Mouse (Mus musculus): ENCODE data around the gene Micu1.
"Not testable (repeated sequence)": the region's sequence is repeated elsewhere in the genome, so short reads cannot be mapped to it uniquely, and the experiment has no call there.

The Micu1 gene

GRCm38 (mm10) chr10:59848953-59849352 lies 146.7 kb downstream of the Micu1 start:
- no peak for DNase-seq (ENCODE audit: low spot score in 2 of 2)

- DNase-seq (ENCODE audit: low spot score in 2 of 2) = no peak
These were observed 147.1 kb downstream of the Micu1 start for GRCm38 (mm10) chr10:59849371-59849770.

DNA sequence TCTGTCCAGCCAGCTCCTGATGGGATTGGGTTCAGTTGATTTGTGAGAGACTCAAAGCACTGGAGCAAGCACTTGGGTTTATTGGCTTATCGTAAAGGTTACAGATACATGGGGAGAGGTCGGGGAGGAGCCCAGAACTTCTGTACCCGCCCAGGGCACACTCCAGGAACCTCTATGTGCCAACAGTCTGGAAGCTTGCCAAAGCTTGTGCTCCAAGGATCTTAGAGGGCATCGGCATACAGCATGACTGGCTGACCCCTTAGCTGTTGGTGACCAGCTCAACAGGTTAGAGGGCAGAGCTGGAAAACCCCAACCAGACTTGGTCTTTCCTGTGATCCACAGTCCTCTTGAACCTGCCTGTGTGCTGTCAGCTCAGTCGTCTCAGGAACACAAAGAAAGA lies 154.9 kb downstream of the Micu1 start:
- DNase-seq (ENCODE audit: low spot score in 2 of 2) = no peak

DNA sequence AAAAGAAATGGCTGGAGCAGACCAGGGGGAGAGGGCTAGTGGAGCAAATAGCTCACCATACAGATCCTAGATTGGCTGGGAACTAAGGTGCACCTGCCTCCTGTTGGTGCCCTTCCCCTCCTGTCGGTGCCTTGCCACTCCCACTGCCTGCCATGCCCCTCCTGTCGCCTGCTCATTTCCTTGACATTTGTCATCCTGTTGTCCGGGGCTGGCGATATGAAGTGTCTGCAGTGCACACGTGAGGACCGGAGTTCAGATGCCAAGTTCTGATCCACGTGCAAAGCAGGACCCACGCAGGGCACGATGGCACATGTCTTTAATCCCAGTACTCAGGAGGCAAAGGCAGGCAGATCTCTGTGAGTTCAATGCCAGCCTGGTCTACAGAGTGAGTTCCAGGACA lies 158.4 kb downstream of the Micu1 start:
- no peak for DNase-seq (ENCODE audit: low spot score in 2 of 2)

GRCm38 (mm10) chr10:59861201-59861600 lies 158.9 kb downstream of the Micu1 start:
- no peak for DNase-seq (ENCODE audit: low spot score in 2 of 2)

GRCm38 (mm10) chr10:59862816-59863440 lies 160.7 kb downstream of the Micu1 start:
- no peak for DNase-seq (ENCODE audit: low spot score in 2 of 2)

GRCm38 (mm10) chr10:59863620-59864019 lies 161.3 kb downstream of the Micu1 start:
- no peak for DNase-seq (ENCODE audit: low spot score in 2 of 2)

- DNase-seq (ENCODE audit: low spot score in 2 of 2) = no peak
These were observed 162.1 kb downstream of the Micu1 start for GRCm38 (mm10) chr10:59864232-59864875.

DNA sequence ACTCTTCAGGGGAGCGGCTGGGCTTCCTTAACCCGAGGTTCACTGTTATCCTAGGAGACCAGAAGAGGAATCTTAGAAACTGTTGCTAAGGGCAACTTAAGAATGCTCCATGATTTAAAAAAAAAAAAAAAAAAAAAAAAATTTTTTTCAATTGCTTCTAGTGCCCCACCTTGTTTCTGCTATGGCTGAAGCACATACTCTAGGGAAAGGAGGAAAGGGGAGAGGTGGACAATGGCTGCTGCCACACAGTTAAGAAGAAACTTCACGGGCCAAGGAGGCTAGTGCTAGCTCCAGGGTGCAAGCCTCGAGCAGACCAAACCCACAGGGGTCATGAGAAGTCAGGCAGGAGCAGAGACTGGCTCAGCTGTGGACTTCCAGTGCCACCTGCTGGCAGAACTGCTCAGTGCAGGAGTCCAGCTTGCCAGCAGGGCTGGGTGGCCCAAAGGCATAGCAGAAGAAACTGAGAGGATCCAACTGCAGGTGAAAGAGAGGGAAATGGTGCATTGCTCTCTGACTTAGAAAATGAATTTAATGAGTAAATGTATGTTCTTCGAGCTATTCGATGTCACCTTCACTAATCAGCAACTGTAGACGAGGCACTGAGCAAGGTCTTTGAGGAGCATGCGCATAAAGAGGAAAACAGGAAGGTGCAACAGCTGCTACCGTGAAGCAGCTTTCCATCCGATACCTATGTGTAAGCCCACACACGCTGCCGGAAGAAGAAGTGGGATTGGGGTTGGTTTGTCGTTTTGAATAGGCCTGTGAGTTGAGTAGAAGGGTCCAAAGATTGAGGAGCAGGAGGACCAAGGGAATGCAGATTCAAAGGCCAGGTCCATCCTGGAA lies 162.8 kb downstream of the Micu1 start:
- peak; percentile 78 to 84 for DNase-seq (ENCODE audit: low spot score in 2 of 2)

GRCm38 (mm10) chr10:59868266-59868665 lies 166.0 kb downstream of the Micu1 start:
- no peak for DNase-seq (ENCODE audit: low spot score in 2 of 2)

- DNase-seq (ENCODE audit: low spot score in 2 of 2) = no peak
These were observed 167.8 kb downstream of the Micu1 start for GRCm38 (mm10) chr10:59870038-59870437.

DNA sequence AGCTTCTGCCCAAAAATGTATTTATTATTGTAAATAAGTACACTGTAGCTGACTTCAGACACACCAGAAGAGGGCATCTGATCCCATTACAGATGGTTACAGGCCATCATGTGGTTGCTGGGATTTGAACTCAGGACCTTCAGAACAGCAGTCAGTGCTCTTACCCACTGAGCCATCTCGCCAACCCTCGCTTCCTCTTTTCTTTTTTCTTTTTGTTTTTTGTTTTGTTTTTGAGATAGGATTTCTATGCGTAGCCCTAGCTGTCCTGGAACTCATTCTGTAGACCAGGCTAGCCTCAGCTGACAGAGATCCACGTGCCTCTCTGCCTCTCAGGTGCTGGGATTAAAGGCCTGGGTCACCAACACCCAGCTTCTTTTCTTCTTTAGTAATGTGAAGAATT lies 170.4 kb downstream of the Micu1 start:
- not testable (repeated sequence) for DNase-seq (ENCODE audit: low spot score in 2 of 2)

GRCm38 (mm10) chr10:59873206-59873605 lies 170.9 kb downstream of the Micu1 start:
- no peak for DNase-seq (ENCODE audit: low spot score in 2 of 2)

GRCm38 (mm10) chr10:59873613-59874012 lies 171.3 kb downstream of the Micu1 start:
- DNase-seq (ENCODE audit: low spot score in 2 of 2) = no peak

DNA sequence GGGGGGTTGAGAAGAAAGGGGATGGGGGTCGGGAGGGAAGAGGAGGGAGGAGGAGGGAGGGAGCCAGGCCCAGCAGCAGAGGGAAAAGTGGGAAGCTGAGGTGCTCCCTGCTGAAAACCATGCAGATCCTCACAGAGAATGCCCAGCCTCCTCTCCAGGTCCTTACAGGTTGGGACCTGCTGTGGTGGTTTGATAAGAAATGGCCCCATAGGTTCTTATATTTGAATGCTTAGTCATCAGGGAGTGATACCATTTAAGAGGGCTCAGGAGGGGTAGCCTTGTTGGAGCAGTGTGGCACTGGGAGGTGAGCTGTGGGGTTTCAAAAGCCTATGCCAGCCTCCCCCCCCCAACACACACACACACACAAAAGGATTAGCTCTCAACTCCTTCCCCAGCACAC lies 173.1 kb downstream of the Micu1 start:
- DNase-seq (ENCODE audit: low spot score in 2 of 2) = peak in 1 of 2 experiments; percentile 43

GRCm38 (mm10) chr10:59876698-59877097 lies 174.4 kb downstream of the Micu1 start:
- not testable (repeated sequence) for DNase-seq (ENCODE audit: low spot score in 2 of 2)

DNA sequence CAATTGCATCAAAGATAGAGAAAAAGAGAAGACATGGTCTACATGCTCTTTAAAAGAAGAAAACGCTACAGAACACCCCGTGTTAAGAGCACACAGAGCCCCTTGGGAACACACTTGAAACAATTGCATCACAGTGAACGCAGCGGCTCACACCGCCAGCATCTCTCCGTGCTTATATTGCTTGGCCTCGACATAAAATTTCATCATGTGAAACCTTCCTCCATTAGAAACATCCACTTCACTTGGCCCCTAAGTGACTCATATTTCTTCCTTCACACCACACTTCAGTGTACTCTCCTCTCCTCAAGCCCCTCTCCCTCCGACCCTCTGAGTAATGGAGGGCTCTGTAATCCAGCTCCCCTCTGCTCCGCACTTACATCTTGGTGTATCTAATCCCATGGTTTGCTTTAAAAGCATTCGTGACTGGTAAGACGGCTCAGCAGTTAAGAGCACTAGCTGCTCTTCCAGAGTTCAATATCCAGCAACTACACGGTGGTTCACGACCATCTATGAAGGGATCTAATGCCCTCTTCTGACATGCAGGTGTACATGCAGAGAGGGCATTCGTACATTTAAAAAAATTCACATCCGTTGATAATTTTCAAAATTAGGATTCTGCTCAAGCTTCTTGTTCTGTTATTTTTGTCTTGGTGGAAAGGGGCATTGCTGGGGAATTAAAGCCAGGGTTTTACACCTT lies 175.3 kb downstream of the Micu1 start:
- no peak for DNase-seq (ENCODE audit: low spot score in 2 of 2)

GRCm38 (mm10) chr10:59878823-59879222 lies 176.5 kb downstream of the Micu1 start:
- no peak for DNase-seq (ENCODE audit: low spot score in 2 of 2)

- peak; percentile 88 to 95 for DNase-seq (ENCODE audit: low spot score in 2 of 2)
These were observed 177.2 kb downstream of the Micu1 start, which contains the start of gene Dnajb12 for GRCm38 (mm10) chr10:59879255-59880028. Dnajb12 (plus strand) TSS chr10:59879556.

DNA sequence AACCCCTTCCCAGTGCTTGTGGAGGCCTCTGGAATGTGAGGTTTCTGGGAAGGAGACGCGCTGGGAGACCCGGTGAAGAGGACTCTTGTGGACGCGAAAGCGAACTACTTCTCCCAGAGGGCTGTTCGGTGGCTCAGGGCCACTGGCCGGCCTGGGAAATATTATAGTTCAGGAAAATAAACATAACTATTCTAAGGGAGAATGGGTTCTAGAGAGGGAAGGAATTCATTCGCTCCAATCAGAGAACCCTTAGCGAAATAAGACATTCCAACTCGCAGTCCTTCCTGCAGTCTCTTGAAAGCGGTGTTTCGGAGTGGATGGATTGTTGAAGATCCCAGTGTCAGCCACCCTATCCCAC lies 177.7 kb downstream of the Micu1 start:
- no peak for DNase-seq (ENCODE audit: low spot score in 2 of 2)

DNA sequence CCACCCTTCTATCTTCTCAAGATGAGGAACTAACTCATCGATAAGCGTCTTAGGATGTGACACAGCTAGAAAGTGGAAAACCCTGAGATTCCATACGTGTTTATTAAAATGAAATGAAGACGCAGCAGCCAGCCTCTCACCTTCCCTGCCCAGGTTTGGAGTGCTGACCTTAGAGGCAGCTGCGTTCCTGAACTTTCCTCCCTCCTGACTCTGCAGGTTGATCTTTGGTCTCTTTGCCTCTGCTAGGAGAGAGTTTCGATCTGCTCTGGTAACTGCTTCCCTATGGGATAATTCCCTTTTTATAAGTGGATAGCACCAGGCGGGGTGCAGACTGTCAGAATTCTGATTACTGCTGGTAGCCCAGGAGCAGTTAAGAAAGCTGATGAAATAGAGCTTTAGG lies 178.6 kb downstream of the Micu1 start:
- no peak for DNase-seq (ENCODE audit: low spot score in 2 of 2)

All from urinary bladder, adult 18-20 months (tissue).